Mouse (Mus musculus): ENCODE data around the gene Hspbap1. TPM values are rescaled to one million over a fixed set of nuclear protein-coding genes. Genes with fewer than 3 reads are reported as not detected.

Gene Hspbap1
- total RNA-seq, 2 experiments from 2014 or later = 6.1 to 7.1 TPM

GRCm38 (mm10) chr16:35759401-35759800, 10.8 kb upstream of the Hspbap1 start:
- intact Hi-C loops (cut with DNase I) = no loop called here

GRCm38 (mm10) chr16:35763590-35764296, 6.4 kb upstream of the Hspbap1 start:
- DNase-seq (ENCODE audit: low spot score in 2 of 2) = no peak

More at GRCm38 (mm10) chr16:35759401-35759800, 10.8 kb upstream of the Hspbap1 start:
- no peak for DNase-seq (ENCODE audit: low spot score in 2 of 2)

GRCm38 (mm10) chr16:35764941-35765340, 5.2 kb upstream of the Hspbap1 start:
- DNase-seq (ENCODE audit: low spot score in 2 of 2) = no peak
- intact Hi-C loops (cut with DNase I) = no loop called here

More at GRCm38 (mm10) chr16:35763590-35764296, 6.4 kb upstream of the Hspbap1 start:
- intact Hi-C loops (cut with DNase I) = no loop called here

- no peak for DNase-seq (ENCODE audit: low spot score in 2 of 2)
- intact Hi-C loops (cut with DNase I) = no loop called here
Observed at GRCm38 (mm10) chr16:35765449-35765848, 4.7 kb upstream of the Hspbap1 start.

- intact Hi-C loops (cut with DNase I) = no loop called here
- no peak for DNase-seq (ENCODE audit: low spot score in 2 of 2)
Observed at GRCm38 (mm10) chr16:35766366-35766765, 3.8 kb upstream of the Hspbap1 start.

GRCm38 (mm10) chr16:35768469-35768784, 1.7 kb upstream of the Hspbap1 start:
- DNase-seq (ENCODE audit: low spot score in 2 of 2) = no peak
- intact Hi-C loops (cut with DNase I) = no loop called here

- DNase-seq (ENCODE audit: low spot score in 2 of 2) = peak; percentile 80 to 88
- intact Hi-C loops (cut with DNase I) = no loop called here
Observed at GRCm38 (mm10) chr16:35768785-35769642, 1.2 kb upstream of the Hspbap1 start, which contains the start of gene Dirc2. TSS of gene Dirc2 (minus strand) at chr16:35769356.

GRCm38 (mm10) chr16:35771141-35771540, 966 bp downstream of the Hspbap1 start:
- DNase-seq (ENCODE audit: low spot score in 2 of 2) = no peak
- intact Hi-C loops (cut with DNase I) = loop anchor here (5.0 kb wide), 1 partner anchor 46 kb away; no protein-coding TSS in a partner anchor

- DNase-seq (ENCODE audit: low spot score in 2 of 2) = no peak
- intact Hi-C loops (cut with DNase I) = loop anchor here (2.0 to 5.0 kb wide), 2 partner anchors 46 to 211 kb away; no protein-coding TSS in a partner anchor
Observed at GRCm38 (mm10) chr16:35771606-35772005, 1.4 kb downstream of the Hspbap1 start.

- intact Hi-C loops (cut with DNase I) = loop anchor here (2.0 to 5.0 kb wide), 2 partner anchors 45 to 210 kb away; no protein-coding TSS in a partner anchor
- no peak for DNase-seq (ENCODE audit: low spot score in 2 of 2)
Observed at GRCm38 (mm10) chr16:35772598-35772997, 2.4 kb downstream of the Hspbap1 start.

- intact Hi-C loops (cut with DNase I) = no loop called here
- no peak for DNase-seq (ENCODE audit: low spot score in 2 of 2)
Observed at GRCm38 (mm10) chr16:35775835-35776234, 5.7 kb downstream of the Hspbap1 start.

GRCm38 (mm10) chr16:35776737-35777136, 6.6 kb downstream of the Hspbap1 start:
- no peak for DNase-seq (ENCODE audit: low spot score in 2 of 2)
- intact Hi-C loops (cut with DNase I) = no loop called here

- DNase-seq (ENCODE audit: low spot score in 2 of 2) = no peak
- intact Hi-C loops (cut with DNase I) = no loop called here
Observed at GRCm38 (mm10) chr16:35777768-35778167, 7.6 kb downstream of the Hspbap1 start.

GRCm38 (mm10) chr16:35779681-35780080, 9.5 kb downstream of the Hspbap1 start:
- intact Hi-C loops (cut with DNase I) = no loop called here

GRCm38 (mm10) chr16:35781096-35781495, 10.9 kb downstream of the Hspbap1 start:
- intact Hi-C loops (cut with DNase I) = no loop called here
- DNase-seq (ENCODE audit: low spot score in 2 of 2) = no peak

More at GRCm38 (mm10) chr16:35779681-35780080, 9.5 kb downstream of the Hspbap1 start:
- DNase-seq (ENCODE audit: low spot score in 2 of 2) = no peak

- intact Hi-C loops (cut with DNase I) = no loop called here
- DNase-seq (ENCODE audit: low spot score in 2 of 2) = no peak
Observed at GRCm38 (mm10) chr16:35781651-35782050, 11.5 kb downstream of the Hspbap1 start.

GRCm38 (mm10) chr16:35782451-35783206, 12.5 kb downstream of the Hspbap1 start:
- no peak for DNase-seq (ENCODE audit: low spot score in 2 of 2)
- intact Hi-C loops (cut with DNase I) = no loop called here

- DNase-seq (ENCODE audit: low spot score in 2 of 2) = no peak
- intact Hi-C loops (cut with DNase I) = no loop called here
Observed at GRCm38 (mm10) chr16:35783207-35783573, 13.0 kb downstream of the Hspbap1 start.

GRCm38 (mm10) chr16:35784134-35784725, 14.1 kb downstream of the Hspbap1 start:
- intact Hi-C loops (cut with DNase I) = no loop called here

More at GRCm38 (mm10) chr16:35784134-35784725, 14.1 kb downstream of the Hspbap1 start:
- no peak for DNase-seq (ENCODE audit: low spot score in 2 of 2)
